Mouse (Mus musculus) lung, embryonic 16.5 days (tissue): ENCODE data around the gene Slc17a5. TPM values are rescaled to one million over a fixed set of nuclear protein-coding genes. Genes with fewer than 3 reads are reported as not detected.

Source experiments
- ATAC-seq: fragments of 200-750 bp; cut with Nextera tagmentation; 2 replicates; pipeline ENCODE4 v1.8.0; 2017; ENCODE audit warnings: low read depth, mild to moderate bottlenecking, moderate library complexity
- H3K27ac ChIP-seq: fragments of 300-500 bp; sonication (generic); 2 replicates; pipeline ENCODE4 v1.5.1; 2014; ENCODE audit warnings: mild to moderate bottlenecking, control low read depth, low read length
- H3K27me3 ChIP-seq: fragments of 300-500 bp; sonication (generic); 2 replicates; pipeline ENCODE4 v1.6.1; 2014; ENCODE audit warnings: low read depth, low read length, mixed read lengths; ENCODE audit not compliant: control insufficient read depth, insufficient read depth
- H3K36me3 ChIP-seq: fragments of 300-500 bp; sonication (generic); 2 replicates; pipeline ENCODE4 v1.6.1; 2014; ENCODE audit warnings: low read length; ENCODE audit not compliant: control insufficient read depth, insufficient read depth
- H3K4me1 ChIP-seq: fragments of 300-500 bp; sonication (generic); replicated peaks from 2 replicates; pipeline ENCODE4 v1.6.1; 2014; ENCODE audit warnings: low read length, mixed read lengths; ENCODE audit not compliant: control insufficient read depth, insufficient read depth
- H3K4me2 ChIP-seq: fragments of 300-500 bp; sonication (generic); 2 replicates; pipeline ENCODE4 v1.6.1; 2014; ENCODE audit warnings: low read depth, low read length, control low read depth
- H3K4me3 ChIP-seq: fragments of 300-500 bp; sonication (generic); 2 replicates; pipeline ENCODE4 v1.5.1; 2014; ENCODE audit warnings: mild to moderate bottlenecking, low read length, control low read depth
- H3K9ac ChIP-seq: fragments of 300-500 bp; sonication (generic); 2 replicates; pipeline ENCODE4 v1.6.1; 2014; ENCODE audit warnings: low read length, control low read depth
- H3K9me3 ChIP-seq: fragments of 300-500 bp; sonication (generic); 2 replicates; pipeline ENCODE4 v1.6.1; 2016; ENCODE audit warnings: low read length; ENCODE audit not compliant: control insufficient read depth
- WGBS: fragments of 180-500 bp; shearing (Covaris S2); extraction: QIAGEN DNeasy Blood & Tissue Kit; methylation state at CpG from one replicate; pipeline ENCODE4 v1.1.7; 2014; 5-methylcytosine and 5-hydroxymethylcytosine counted together
- polyA plus RNA-seq: library from polyadenylated mRNA; unstranded; fragments of >200 nt; fragmentation: Nextera tagmentation; extraction: Ambion mirVana; gene quantifications from 2 replicates; pipeline ENCODE4 v1.2.1, GENCODE M21; 2015

Gene Slc17a5
- polyA plus RNA-seq, 1 experiment from 2014 or later: 16.2 TPM

GRCm38 (mm10) chr9:78513776-78514500, 73.9 kb downstream of the Slc17a5 start:
- Histone ChIP-seq H3K27me3 (no peaks in the 10 kb centered on the region), H3K4me3 (no peak overlapping the region), H3K9me3 (no peaks in the 10 kb centered on the region), H3K36me3 (no peaks in the 10 kb centered on the region), H3K4me1 (no peaks in the 10 kb centered on the region), H3K27ac (no peak overlapping the region), H3K9ac (no peak overlapping the region), H3K4me2 (no peak overlapping the region)
- 47% methylated on average over 6 of the region's 6 CpGs for WGBS
- no peak for ATAC-seq

DNA sequence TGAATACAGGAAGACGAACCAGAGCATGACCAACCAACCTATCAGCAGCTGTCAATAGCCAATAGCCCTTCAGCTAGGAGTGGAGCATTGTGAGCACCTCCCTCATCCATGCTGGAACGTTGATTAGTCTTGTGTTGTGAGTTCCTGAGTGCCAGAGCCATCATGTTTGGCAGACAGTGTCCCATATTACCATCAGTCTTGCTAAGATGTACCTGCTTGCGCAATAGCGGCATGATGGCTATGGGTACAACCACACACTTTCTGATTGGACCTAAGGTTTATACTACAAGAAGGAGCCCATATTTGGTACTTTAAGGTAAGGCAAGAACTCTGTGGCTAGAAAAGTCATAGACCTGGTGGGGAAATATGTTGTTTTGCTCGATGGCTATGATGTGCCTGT, 76.1 kb downstream of the Slc17a5 start:
- no peaks in the 10 kb centered on the region for H3K9me3 ChIP-seq
- no peak overlapping the region for H3K4me3 ChIP-seq
- no peaks in the 10 kb centered on the region for H3K4me1 ChIP-seq
- no peak for ATAC-seq
- no peak overlapping the region for H3K4me2 ChIP-seq
- H3K27me3 ChIP-seq: no peaks in the 10 kb centered on the region
- H3K27ac ChIP-seq: no peak overlapping the region
- no peak overlapping the region for H3K9ac ChIP-seq
- no peaks in the 10 kb centered on the region for H3K36me3 ChIP-seq
- WGBS: 92% methylated on average over 5 of the region's 5 CpGs

DNA sequence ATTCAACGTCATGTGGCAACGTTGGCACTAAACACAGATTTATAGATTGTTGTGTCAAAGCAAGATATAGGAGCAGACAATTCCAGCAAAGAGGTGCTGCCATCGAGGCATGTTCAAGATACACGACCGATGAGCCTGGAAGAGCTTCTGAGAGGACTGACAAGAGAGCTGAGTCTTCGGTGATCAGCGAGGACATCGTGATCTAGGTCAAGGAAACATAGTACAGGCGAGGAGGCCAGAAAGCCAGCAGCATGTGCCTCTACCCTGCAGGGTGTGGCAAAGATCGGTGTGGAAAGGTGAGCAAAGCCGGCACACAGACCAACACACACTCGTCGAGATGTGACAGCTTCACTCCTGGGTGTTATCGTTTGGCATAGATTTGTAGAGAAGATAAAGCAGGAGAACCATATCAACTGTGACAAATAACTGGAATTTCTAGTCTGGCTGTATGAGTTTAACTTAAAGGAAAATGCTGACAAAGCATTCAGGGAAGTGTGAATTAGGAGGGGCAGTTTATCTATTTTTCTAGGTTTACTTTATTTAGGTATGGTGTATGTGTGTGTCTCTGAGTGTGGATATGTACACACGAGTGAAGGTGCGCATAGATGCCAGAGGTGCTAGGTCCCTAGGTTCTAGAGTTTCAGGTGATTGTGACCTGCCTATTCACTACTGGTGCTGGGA, 79.6 kb downstream of the Slc17a5 start:
- ATAC-seq: no peak
- no peaks in the 10 kb centered on the region for H3K9me3 ChIP-seq
- H3K36me3 ChIP-seq: no peaks in the 10 kb centered on the region
- WGBS: 75% methylated on average over 16 of the region's 16 CpGs
- H3K4me1 ChIP-seq: no peaks in the 10 kb centered on the region
- no peak overlapping the region for H3K9ac ChIP-seq
- H3K4me3 ChIP-seq: no peak overlapping the region
- H3K4me2 ChIP-seq: no peak overlapping the region
- no peaks in the 10 kb centered on the region for H3K27me3 ChIP-seq
- no peak overlapping the region for H3K27ac ChIP-seq

DNA sequence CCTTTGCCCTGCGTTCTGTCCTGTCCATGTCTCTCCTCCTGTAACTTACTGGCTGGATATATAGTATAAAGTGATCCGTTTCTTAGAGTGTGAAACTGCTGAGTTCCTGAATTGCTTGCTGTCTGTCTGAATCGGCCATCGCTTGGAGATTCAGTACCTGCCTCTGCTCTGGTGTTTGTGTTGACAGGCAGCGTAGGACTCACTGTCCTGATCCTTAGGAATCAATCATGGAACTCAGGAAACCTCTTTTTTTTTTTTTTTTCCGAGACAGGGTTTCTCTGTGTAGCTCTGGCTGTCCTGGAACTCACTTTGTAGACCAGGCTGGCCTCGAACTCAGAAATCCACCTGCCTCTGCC, 81.1 kb downstream of the Slc17a5 start:
- WGBS: 72% methylated on average over 7 of the region's 7 CpGs
- Histone ChIP-seq H3K4me2 (no peak overlapping the region), H3K27ac (no peak overlapping the region), H3K4me3 (no peak overlapping the region), H3K27me3 (no peaks in the 10 kb centered on the region), H3K9me3 (no peaks in the 10 kb centered on the region), H3K36me3 (no peaks in the 10 kb centered on the region), H3K4me1 (no peaks in the 10 kb centered on the region), H3K9ac (no peak overlapping the region)
- no peak for ATAC-seq

- no peak overlapping the region for H3K4me3 ChIP-seq
- H3K27ac ChIP-seq: no peak overlapping the region
- no peak overlapping the region for H3K4me2 ChIP-seq
- 34% methylated on average over 11 of the region's 11 CpGs for WGBS
- no peak for ATAC-seq
- no peaks in the 10 kb centered on the region for H3K9me3 ChIP-seq
- H3K4me1 ChIP-seq: no peaks in the 10 kb centered on the region
- H3K27me3 ChIP-seq: no peaks in the 10 kb centered on the region
- H3K36me3 ChIP-seq: no peaks in the 10 kb centered on the region
- H3K9ac ChIP-seq: no peak overlapping the region
Observed at GRCm38 (mm10) chr9:78506002-78506721, 81.7 kb downstream of the Slc17a5 start.

- Histone ChIP-seq H3K4me2 (no peak overlapping the region), H3K9me3 (no peaks in the 10 kb centered on the region), H3K4me1 (0 out of 2 replicates have a peak, but pooled peaks cover 3% of the 10 kb centered on the region), H3K9ac (no peak overlapping the region), H3K27ac (no peak overlapping the region), H3K4me3 (no peak overlapping the region), H3K36me3 (no peaks in the 10 kb centered on the region), H3K27me3 (no peaks in the 10 kb centered on the region)
- no peak for ATAC-seq
- 89% methylated on average over 6 of the region's 6 CpGs for whole genome bisulfite sequencing
Observed at GRCm38 (mm10) chr9:78505223-78505622, 82.6 kb downstream of the Slc17a5 start.

DNA sequence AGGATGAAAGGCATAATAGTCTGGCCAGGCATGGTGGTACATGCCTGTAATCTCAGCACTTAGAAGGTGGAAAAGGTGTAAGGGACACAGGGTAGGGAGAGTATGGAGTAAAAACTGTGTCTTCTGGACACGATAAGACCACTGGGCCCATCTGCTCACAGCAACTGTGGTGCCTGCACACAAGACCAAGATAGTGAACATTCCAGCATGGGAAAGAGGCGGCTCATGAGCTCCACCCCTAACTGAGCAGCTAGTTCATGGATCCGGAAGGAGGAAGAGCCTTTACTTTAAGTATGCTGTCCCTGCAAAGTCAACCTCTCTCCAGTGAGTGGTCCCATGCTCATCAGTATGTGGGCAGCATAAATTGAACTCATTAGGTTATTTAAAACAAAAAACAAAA, 83.2 kb downstream of the Slc17a5 start:
- 63% methylated on average over 3 of the region's 3 CpGs for WGBS
- H3K27me3 ChIP-seq: no peaks in the 10 kb centered on the region
- no peak overlapping the region for H3K27ac ChIP-seq

DNA sequence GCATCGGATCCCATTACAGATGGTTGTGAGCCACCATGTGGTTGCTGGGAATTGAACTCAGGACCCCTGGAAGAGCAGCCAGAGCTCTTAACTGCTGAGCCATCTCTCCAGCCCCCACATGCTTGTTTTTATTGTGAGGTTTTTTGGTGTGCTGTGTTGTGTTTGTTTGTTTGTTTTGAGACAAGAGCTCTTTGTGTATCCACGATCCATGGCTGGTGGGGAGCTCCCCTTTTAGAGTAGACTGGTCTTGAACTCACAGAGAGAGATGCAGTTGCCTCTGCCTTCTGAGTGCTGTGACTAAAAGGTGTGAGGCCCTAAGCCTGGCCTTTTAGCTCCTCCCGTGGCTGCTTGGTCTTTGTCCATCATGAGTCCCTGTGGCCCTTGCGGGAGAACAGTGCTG, 83.7 kb downstream of the Slc17a5 start:
- Histone ChIP-seq H3K27ac (no peak overlapping the region), H3K36me3 (no peaks in the 10 kb centered on the region), H3K4me2 (no peak overlapping the region), H3K9me3 (no peaks in the 10 kb centered on the region), H3K4me1 (0 out of 2 replicates have a peak, but pooled peaks cover 5% of the 10 kb centered on the region), H3K9ac (no peak overlapping the region), H3K27me3 (no peaks in the 10 kb centered on the region), H3K4me3 (no peak overlapping the region)
- ATAC-seq: no peak
- 75% methylated on average over 4 of the region's 4 CpGs for WGBS

More for the DNA sequence above, 83.2 kb downstream of the Slc17a5 start:
- ATAC-seq: no peak
- H3K4me3 ChIP-seq: no peak overlapping the region
- no peak overlapping the region for H3K9ac ChIP-seq
- H3K9me3 ChIP-seq: no peaks in the 10 kb centered on the region
- H3K4me2 ChIP-seq: no peak overlapping the region
- 0 out of 2 replicates have a peak, but pooled peaks cover 5% of the 10 kb centered on the region for H3K4me1 ChIP-seq
- no peaks in the 10 kb centered on the region for H3K36me3 ChIP-seq
